Mouse (Mus musculus) liver, postnatal 0 days (tissue): ENCODE data around the gene Commd1.

Source experiments
- CTCF ChIP-seq: sonication (generic); IDR thresholded peaks from 2 replicates; pipeline ENCODE4 v1.5.1; 2016; ENCODE audit warnings: antibody characterized with exemption, low read depth
- EP300 ChIP-seq: IDR thresholded peaks from 2 replicates; pipeline ENCODE4 v1.6.1; 2016; ENCODE audit warnings: antibody characterized with exemption, low read depth, mild to moderate bottlenecking

DNA sequence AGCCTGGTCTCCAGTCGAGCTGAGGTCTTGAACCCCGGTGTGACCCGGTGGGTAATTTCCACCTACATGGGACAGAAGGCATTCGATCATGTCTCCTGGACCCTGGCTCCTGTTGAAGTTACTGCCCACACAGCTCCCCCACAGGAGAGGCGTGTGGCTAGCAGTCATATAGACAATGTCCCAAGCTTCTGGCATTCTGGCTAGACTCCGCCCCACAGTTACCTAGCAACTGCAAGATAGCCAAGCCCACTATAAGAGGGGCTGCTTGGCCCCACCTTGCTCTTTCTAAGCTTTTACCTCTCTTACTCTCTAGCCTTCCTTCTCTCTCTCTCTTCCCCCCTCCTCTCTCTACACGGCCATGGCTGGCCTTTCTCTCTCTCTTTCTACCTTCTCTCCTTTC is 64.4 kb downstream of the Commd1 start:
- no peak for TF ChIP-seq CTCF
- TF ChIP-seq EP300 = no peak
